22 mouse cellular contexts compared by ENCODE assay signal in genomic region chr11:55073191-55073590, GRCm38 (mm10). TPM values are rescaled to one million over a fixed set of nuclear protein-coding genes. Genes with fewer than 3 reads are reported as not detected.
DNase-seq lines count a peak whose midpoint lies in the region; ATAC-seq and TF ChIP-seq lines count a peak whose summit lies in the region.
"Had no signal": no experiment of that assay in that cellular context is flagged by ENCODE, and none has a peak within 500 bp of the region (broad histone marks: within the 10 kb centered on the region; RNA-seq: fewer than 3 reads in every experiment).

No protein-coding gene starts in this region.

- H3K4me1 ChIP-seq in heart, adult 2 months (ENCODE audit: control insufficient read depth, insufficient read depth, low read length): peaks cover 7% of the 10 kb centered on the region
- H3K4me1 ChIP-seq in heart, embryonic 15.5 days (replicated peaks): peaks cover 56% of the 10 kb centered on the region

- H3K27me3 ChIP-seq in heart, adult 2 months (ENCODE audit: control insufficient read depth, insufficient read depth, low read length): no peaks in the 10 kb centered on the region
- H3K27me3 ChIP-seq in heart, embryonic 15.5 days: no peaks in the 10 kb centered on the region

- ATAC-seq in heart, embryonic 15.5 days (replicated peaks; ENCODE audit: insufficient number of reproducible peaks, insufficient read depth, low FRiP score, low read depth): no peak
- ATAC-seq: forebrain, embryonic 16.5 days; lung, postnatal 0 days; midbrain, embryonic 13.5 days had no signal

- no peak for TF ChIP-seq POLR2A in heart, adult 2 months (IDR thresholded peaks at IDR 0.05; ENCODE audit: insufficient read depth, low read depth, low read length)

- 0 out of 2 replicates have a peak overlapping the region, but pooled peaks have one; percentile 9 for H3K4me2 ChIP-seq in heart, embryonic 15.5 days
- H3K4me2 ChIP-seq: limb, embryonic 15.5 days; midbrain, embryonic 13.5 days; neural tube, embryonic 13.5 days had no signal

- WGBS in heart, adult 2 months: 58% methylated on average over 10 of the region's 10 CpGs
- WGBS in heart, embryonic 15.5 days: 55% methylated on average over 10 of the region's 10 CpGs

- no peak for TF ChIP-seq EP300 in heart, adult 2 months (IDR thresholded peaks at IDR 0.05; ENCODE audit: insufficient read depth, low read depth, low read length)

- no peak overlapping the region for H3K4me3 ChIP-seq in heart, adult 2 months
- H3K4me3 ChIP-seq in heart, embryonic 15.5 days: no peak overlapping the region
- H3K4me3 ChIP-seq: layer of hippocampus, adult 2 months; limb, embryonic 15.5 days; midbrain, embryonic 13.5 days; neural tube, embryonic 13.5 days had no signal

- peak overlapping the region; percentile 40 for H3K27ac ChIP-seq in heart, adult 2 months
- H3K27ac ChIP-seq in heart, embryonic 15.5 days: peak overlapping the region; percentile 82
- H3K27ac ChIP-seq: layer of hippocampus, adult 2 months; limb, embryonic 15.5 days; midbrain, embryonic 13.5 days; neural tube, embryonic 13.5 days had no signal

- peaks cover 2% of the 10 kb centered on the region; the same call in 1 of the 2 replicates for H3K36me3 ChIP-seq in heart, adult 2 months (ENCODE audit: control insufficient read depth, insufficient read depth, low read length)
- H3K36me3 ChIP-seq in heart, embryonic 15.5 days: no peaks in the 10 kb centered on the region
- H3K36me3 ChIP-seq: G1E; limb, embryonic 15.5 days; midbrain, embryonic 13.5 days; neural tube, embryonic 13.5 days had no signal

- H3K9me3 ChIP-seq in heart, embryonic 15.5 days (replicated peaks): no peaks in the 10 kb centered on the region
- H3K9me3 ChIP-seq: G1E; limb, embryonic 15.5 days; midbrain, embryonic 13.5 days; neural tube, embryonic 13.5 days had no signal

- H3K9ac ChIP-seq in heart, adult 2 months (ENCODE audit: low read depth, low read length): no peak overlapping the region
- H3K9ac ChIP-seq in heart, embryonic 15.5 days: no peak overlapping the region
- H3K9ac ChIP-seq: limb, embryonic 15.5 days; midbrain, embryonic 13.5 days; neural tube, embryonic 13.5 days had no signal

- TF ChIP-seq CTCF in heart, adult 2 months (IDR thresholded peaks at IDR 0.05): no peak

- H3K79me2 ChIP-seq in heart, adult 2 months (replicated peaks; ENCODE audit: control insufficient read depth, insufficient read depth, low read length): no peaks in the 10 kb centered on the region

- no peak for DNase-seq in heart, adult 2 months
- DNase-seq in heart, adult 8-10 months (ENCODE audit: low spot score): no peak
- DNase-seq in urinary bladder, adult 2 months (ENCODE audit: low spot score): peak; percentile 45
- no peak for DNase-seq in urinary bladder, postnatal 10 days (ENCODE audit: low spot score)
- DNase-seq in urinary bladder, postnatal 36 days (ENCODE audit: low spot score in 2 of 2): peak; percentile 37 to 43
- no peak for DNase-seq in yolk sac, embryonic 10.5 days (ENCODE audit: low spot score)
- DNase-seq in cerebellum, adult 9-10 months: no peak
- DNase-seq: adrenal gland, postnatal 25 days; cerebellum, adult 11-12 months; cerebellum, postnatal 25 days; embryo, embryonic 11 days; kidney, adult 18-20 months; kidney, postnatal 10 days; layer of hippocampus, postnatal 36 days had no signal

- intact Hi-C loops in heart, adult 2 months (cut with DNase I): no loop called here

RNA-seq across cellular contexts. Expression of gene Ccdc69, which starts 4.7 kb away (rescaled TPM):
- 1 to 10 TPM; 6.5 to 9.7 TPM for total RNA-seq in heart, adult 2 months (2021)
- 9.2 and 24.8 TPM in 2 replicates for polyA plus RNA-seq in heart, adult 2 months (2012; rRNA removed)
- 1 to 10 TPM; 5.9 to 9.4 (median 6.5) TPM for total RNA-seq in heart, adult 8-10 months (2022)
- polyA plus RNA-seq in urinary bladder, adult 2 months (2012; rRNA removed): 29.0 and 33.3 TPM in 2 replicates
- polyA plus RNA-seq in heart, embryonic 15.5 days (2015; fragmentation: Nextera tagmentation; extraction: Ambion mirVana): 17.6 and 21.4 TPM in 2 replicates
- total RNA-seq: G1E had no signal
- polyA plus RNA-seq: G1E; midbrain, embryonic 13.5 days had no signal

RNA-seq across cellular contexts. Expression of gene Gm2a, which starts 24.7 kb away (rescaled TPM):
- 10 to 100 TPM; 10.3 to 10.8 TPM for total RNA-seq in heart, adult 2 months (2021)
- 18.6 and 19.8 TPM in 2 replicates for polyA plus RNA-seq in heart, adult 2 months (2012; rRNA removed)
- total RNA-seq in heart, adult 8-10 months (2022): 10 to 100 TPM in 2 of 4 experiments, 1 to 10 TPM in 2; 9.4 to 10.7 (median 10.1) TPM
- polyA plus RNA-seq in urinary bladder, adult 2 months (2012; rRNA removed): 47.0 and 62.2 TPM in 2 replicates
- polyA plus RNA-seq in heart, embryonic 15.5 days (2015; fragmentation: Nextera tagmentation; extraction: Ambion mirVana): 33.6 and 40.7 TPM in 2 replicates
- polyA plus RNA-seq: G1E had no signal

RNA-seq across cellular contexts. Expression of gene Anxa6, which starts 39.9 kb away (rescaled TPM):
- 100 to 1,000 TPM; 205 to 213 TPM for total RNA-seq in heart, adult 2 months (2021)
- 136 and 193 TPM in 2 replicates for polyA plus RNA-seq in heart, adult 2 months (2012; rRNA removed)
- total RNA-seq in heart, adult 8-10 months (2022): 100 to 1,000 TPM; 202 to 217 (median 212) TPM
- polyA plus RNA-seq in urinary bladder, adult 2 months (2012; rRNA removed): 204 and 234 TPM in 2 replicates
- 315 and 367 TPM in 2 replicates for polyA plus RNA-seq in heart, embryonic 15.5 days (2015; fragmentation: Nextera tagmentation; extraction: Ambion mirVana)

Comparison
In these comparisons a context has a peak if more than half of its experiments do, and no peak if none do; other contexts are left out.
1. DNase-seq: peak in urinary bladder, adult 2 months (single experiment) and urinary bladder, postnatal 36 days (2 of 2); none in heart, adult 2 months (0 of 2), heart, adult 8-10 months (single experiment), urinary bladder, postnatal 10 days (single experiment), yolk sac, embryonic 10.5 days (single experiment) and cerebellum, adult 9-10 months (single experiment).